Mouse (Mus musculus) left cerebral cortex, adult 2 months (tissue): ENCODE results near the gene Sec31a. TPM values are rescaled to one million over a fixed set of nuclear protein-coding genes. Genes with fewer than 3 reads are reported as not detected.
"Not testable (repeated sequence)": the region's sequence is repeated elsewhere in the genome, so short reads cannot be mapped to it uniquely, and the experiment has no call there.

Experiments
- DNase-seq, 2 experiments: peaks; one replicate each; pipeline ENCODE4 v3.0.0; 2021 to 2022; ENCODE audit warnings: low spot score in 2 of 2, mixed read lengths in 1 of 2; ENCODE audit errors: extremely low spot score in 1 of 2
- H3K27ac ChIP-seq: fragments of 200-600 bp; 2 replicates; pipeline ENCODE4 v1.8.1; 2022
- H3K4me3 ChIP-seq: fragments of 200-600 bp; 2 replicates; pipeline ENCODE4 v1.8.1; 2022
- CTCF ChIP-seq: fragments of 200-600 bp; IDR thresholded peaks from 2 replicates; pipeline ENCODE4 v1.8.1; 2022; ENCODE audit warnings: antibody characterized with exemption, mild to moderate bottlenecking, moderate library complexity
- intact Hi-C: fragments of 180-260 bp; cut with DNase I; formaldehyde crosslinking; loops from one replicate; pipeline ENCODE4 v1.15.1; 2025
- total RNA-seq, 2 experiments: library from RNA; stranded (reverse); gene quantifications; 2 replicates each; pipeline ENCODE4 v1.2.3; 2021

Gene Sec31a
- total RNA-seq, 2 experiments from 2014 or later: 118 to 122 TPM

- peak overlapping the region; percentile 55 for H3K4me3 ChIP-seq
- TF ChIP-seq CTCF: no peak
- peak overlapping the region; percentile 69; the same call in 1 of the 2 replicates for H3K27ac ChIP-seq
- intact Hi-C loops: loop anchor here (2.0 to 5.0 kb wide), 2 partner anchors 73 to 109 kb away; partner anchors contain the start of gene Lin54
- DNase-seq: no peak
Measured at GRCm38 (mm10) chr5:100428031-100428733, 12.1 kb upstream of the Sec31a start.

- Histone ChIP-seq H3K27ac (no peak overlapping the region), H3K4me3 (peak overlapping the region; percentile 55)
- no peak for DNase-seq
- intact Hi-C loops: loop anchor here (5.0 kb wide), 1 partner anchor 110 kb away; no protein-coding TSS in a partner anchor
- TF ChIP-seq CTCF: no peak
Measured at GRCm38 (mm10) chr5:100427276-100427675, 11.2 kb upstream of the Sec31a start.

GRCm38 (mm10) chr5:100425823-100426222 lies 9.8 kb upstream of the Sec31a start:
- intact Hi-C loops: loop anchor here (5.0 kb wide), 1 partner anchor 111 kb away; no protein-coding TSS in a partner anchor
- H3K4me3 ChIP-seq, H3K27ac ChIP-seq, DNase-seq: not testable (repeated sequence)

- Histone ChIP-seq H3K27ac (no peak overlapping the region), H3K4me3 (no peak overlapping the region)
- TF ChIP-seq CTCF: no peak
- intact Hi-C loops: no loop called here
- no peak for DNase-seq
Measured at GRCm38 (mm10) chr5:100424252-100424651, 8.2 kb upstream of the Sec31a start.

- Histone ChIP-seq H3K27ac (no peak overlapping the region), H3K4me3 (no peak overlapping the region)
- no peak for DNase-seq
- intact Hi-C loops: no loop called here
- TF ChIP-seq CTCF: no peak
Measured at GRCm38 (mm10) chr5:100423626-100424025, 7.6 kb upstream of the Sec31a start.

GRCm38 (mm10) chr5:100418861-100419260 lies 2.8 kb upstream of the Sec31a start:
- DNase-seq: no peak
- TF ChIP-seq CTCF: no peak
- Histone ChIP-seq H3K4me3 (no peak overlapping the region), H3K27ac (no peak overlapping the region)
- intact Hi-C loops: loop anchor here (5.0 kb wide), 1 partner anchor 442 kb away; the partner anchor contains the start of genes 4930524J08Rik and Hnrnpd

- no peak for TF ChIP-seq CTCF
- no peak for DNase-seq
- intact Hi-C loops: loop anchor here (5.0 kb wide), 1 partner anchor 441 kb away; the partner anchor contains the start of genes 4930524J08Rik and Hnrnpd
- Histone ChIP-seq H3K27ac (no peak overlapping the region), H3K4me3 (no peak overlapping the region)
Measured at GRCm38 (mm10) chr5:100418077-100418476, 2.0 kb upstream of the Sec31a start.

DNA sequence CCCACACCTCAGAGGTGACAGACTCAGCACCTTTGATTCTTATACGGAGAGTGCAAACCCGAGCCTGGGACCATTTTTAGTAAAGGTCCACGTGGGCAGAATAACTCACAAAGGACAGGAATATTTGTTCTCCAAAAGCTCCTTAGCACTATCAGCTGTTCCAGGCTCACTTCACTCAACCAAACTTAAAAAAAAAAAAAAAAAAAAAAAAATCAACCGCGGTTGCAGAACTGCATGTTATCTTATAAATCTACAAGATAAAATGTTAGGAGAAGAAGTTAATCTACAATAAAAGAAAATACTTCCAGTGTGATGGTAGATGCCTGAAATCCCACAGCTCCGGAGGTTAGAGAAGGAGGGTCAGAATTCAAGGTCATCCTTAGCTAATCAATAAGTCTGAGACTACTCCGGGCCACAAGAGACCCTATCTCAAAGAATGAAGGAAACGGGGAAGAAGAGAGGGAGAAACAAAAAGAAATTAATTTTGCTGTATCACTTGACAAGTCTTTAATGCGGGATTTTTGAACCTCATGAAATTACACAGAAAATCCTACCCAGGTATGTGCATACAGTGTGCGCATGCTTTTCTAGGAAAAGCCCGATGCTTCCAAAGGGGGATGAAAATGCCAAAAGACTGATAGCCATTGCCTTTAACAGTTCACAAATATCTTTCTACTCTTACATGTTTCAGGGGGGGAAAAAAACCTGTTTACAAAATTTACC lies 1.4 kb downstream of the Sec31a start:
- no peak for DNase-seq
- intact Hi-C loops: loop anchor here (5.0 kb wide), 1 partner anchor 437 kb away; the partner anchor contains the start of genes 4930524J08Rik and Hnrnpd
- TF ChIP-seq CTCF: no peak
- H3K27ac ChIP-seq: no peak overlapping the region
- peak overlapping the region; percentile 84 for H3K4me3 ChIP-seq

DNA sequence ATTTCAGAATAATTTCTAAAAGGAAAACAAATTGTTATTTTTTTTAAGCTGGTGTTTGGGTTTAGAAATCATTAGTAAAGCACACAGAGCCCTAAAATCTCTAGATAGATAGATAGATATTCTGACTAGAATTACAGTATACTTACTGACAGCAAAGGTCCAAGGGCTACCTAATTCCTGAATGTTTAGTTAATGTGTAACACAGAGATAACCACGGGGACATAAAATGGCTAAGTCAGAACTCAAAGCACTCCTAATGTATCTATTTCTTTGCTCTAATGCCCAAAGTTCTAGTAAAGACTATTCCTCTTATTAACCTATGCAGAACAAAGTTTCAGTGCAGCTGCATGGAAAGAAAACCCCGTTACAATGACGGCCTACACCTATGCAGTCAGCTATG lies 3.1 kb downstream of the Sec31a start:
- TF ChIP-seq CTCF: no peak
- Histone ChIP-seq H3K27ac (no peak overlapping the region), H3K4me3 (no peak overlapping the region)
- intact Hi-C loops: no loop called here
- DNase-seq: no peak

DNA sequence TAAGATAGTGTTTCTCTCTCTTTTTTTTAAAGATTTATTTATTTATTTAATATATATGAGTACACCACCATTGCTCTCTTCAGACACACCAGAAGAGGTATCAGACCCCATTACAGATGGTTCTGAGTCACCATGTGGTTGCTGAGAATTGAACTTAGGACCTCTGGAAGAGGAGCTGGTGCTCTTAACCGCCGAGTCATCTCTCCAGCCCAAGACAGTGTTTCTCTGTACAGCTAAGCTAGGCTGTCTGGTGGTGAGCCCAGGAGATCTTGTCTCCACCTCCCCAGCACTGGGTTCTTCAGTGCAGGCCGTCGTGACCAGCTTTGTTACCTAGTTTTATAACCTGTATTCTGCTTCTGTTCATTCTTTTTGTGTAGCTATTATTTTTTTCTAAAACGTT lies 5.8 kb downstream of the Sec31a start:
- H3K27ac ChIP-seq: no peak overlapping the region
- TF ChIP-seq CTCF: no peak
- intact Hi-C loops: no loop called here
- no peak for DNase-seq
- no peak overlapping the region for H3K4me3 ChIP-seq

DNA sequence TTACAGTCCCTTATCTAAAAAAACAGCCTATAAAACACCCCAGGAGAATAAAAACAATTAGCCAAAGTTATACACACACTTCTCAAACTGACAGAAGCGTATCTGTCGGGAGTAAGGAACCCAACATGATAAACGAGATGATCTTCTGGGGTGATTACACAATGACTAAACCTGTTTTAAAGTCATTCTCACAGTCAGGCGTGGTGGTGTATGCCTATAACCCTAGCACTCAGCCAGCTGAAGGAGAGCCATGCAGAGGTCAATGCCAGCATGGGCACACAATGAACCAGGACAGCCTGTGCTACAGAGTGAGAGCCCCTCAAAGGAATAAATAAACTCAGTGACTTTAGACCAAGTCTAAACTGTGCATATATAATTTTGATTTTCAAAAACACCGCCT lies 7.5 kb downstream of the Sec31a start:
- TF ChIP-seq CTCF: no peak
- intact Hi-C loops: no loop called here
- no peak overlapping the region for H3K4me3 ChIP-seq
- no peak overlapping the region for H3K27ac ChIP-seq
- no peak for DNase-seq

DNA sequence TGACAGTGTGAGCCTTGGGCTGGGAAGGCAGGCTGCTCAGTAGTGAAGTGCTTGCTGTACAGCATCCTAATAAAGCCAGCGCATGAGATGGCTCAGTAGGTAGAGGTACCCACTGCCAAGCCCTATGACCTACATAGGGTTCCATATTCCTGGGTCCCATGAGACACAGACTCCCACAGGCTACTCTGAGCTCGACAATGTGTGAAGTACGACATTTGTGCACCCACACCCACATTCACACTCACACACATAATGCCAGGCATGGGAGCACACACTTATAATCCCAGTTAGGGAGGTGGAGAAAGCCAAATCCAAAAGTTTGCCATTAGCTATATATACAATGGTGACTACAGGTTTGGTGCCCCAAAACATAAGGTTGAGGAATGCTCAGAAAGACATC lies 19.3 kb downstream of the Sec31a start:
- Histone ChIP-seq H3K4me3 (no peak overlapping the region), H3K27ac (no peak overlapping the region)
- TF ChIP-seq CTCF: no peak
- no peak for DNase-seq
- intact Hi-C loops: no loop called here
